Mouse (Mus musculus) heart, embryonic 13.5 days (tissue): ENCODE measurements around the gene Ppfibp2. TPM values are rescaled to one million over a fixed set of nuclear protein-coding genes. Genes with fewer than 3 reads are reported as not detected.

Experiments used
- ATAC-seq: fragments of 200-750 bp; cut with Nextera tagmentation; 2 replicates; pipeline ENCODE4 v1.8.0; 2017; ENCODE audit warnings: moderate TSS enrichment; ENCODE audit not compliant: insufficient number of reproducible peaks, low FRiP score, low TSS enrichment; ENCODE audit errors: extremely low read depth
- H3K27ac ChIP-seq: fragments of 300-500 bp; sonication (generic); replicated peaks from 2 replicates; pipeline ENCODE4 v1.5.1; 2015; ENCODE audit warnings: moderate library complexity, mild to moderate bottlenecking, inconsistent platforms
- H3K27me3 ChIP-seq: fragments of 300-500 bp; sonication (generic); replicated peaks from 2 replicates; pipeline ENCODE4 v1.6.1; 2015; ENCODE audit warnings: mild to moderate bottlenecking, inconsistent platforms
- H3K36me3 ChIP-seq: fragments of 300-500 bp; sonication (generic); 2 replicates; pipeline ENCODE4 v1.6.1; 2015; ENCODE audit warnings: mild to moderate bottlenecking, inconsistent platforms
- H3K4me1 ChIP-seq: fragments of 300-500 bp; sonication (generic); 2 replicates; pipeline ENCODE4 v1.6.1; 2015; ENCODE audit warnings: inconsistent platforms
- H3K4me2 ChIP-seq: fragments of 300-500 bp; sonication (generic); 2 replicates; pipeline ENCODE4 v1.6.1; 2015; ENCODE audit warnings: inconsistent platforms, mild to moderate bottlenecking, moderate library complexity
- H3K4me3 ChIP-seq: fragments of 300-500 bp; sonication (generic); 2 replicates; pipeline ENCODE4 v1.5.1; 2015; ENCODE audit warnings: moderate library complexity, mild to moderate bottlenecking, inconsistent platforms
- H3K9ac ChIP-seq: fragments of 300-500 bp; sonication (generic); 2 replicates; pipeline ENCODE4 v1.6.1; 2015; ENCODE audit warnings: inconsistent platforms, mild to moderate bottlenecking, moderate library complexity
- H3K9me3 ChIP-seq: fragments of 300-500 bp; sonication (generic); 2 replicates; pipeline ENCODE4 v1.6.1; 2016; ENCODE audit warnings: inconsistent platforms
- WGBS: fragments of 180-500 bp; shearing (Covaris S2); methylation state at CpG from one replicate; pipeline ENCODE4 v1.1.7; 2015; ENCODE audit warnings: mixed read lengths; 5-methylcytosine and 5-hydroxymethylcytosine counted together
- polyA plus RNA-seq: library from polyadenylated mRNA; unstranded; fragments of >200 nt; fragmentation: Nextera tagmentation; extraction: Ambion mirVana; gene quantifications from 2 replicates; pipeline ENCODE4 v1.2.1, GENCODE M21; 2015

Gene Ppfibp2
- polyA plus RNA-seq, 1 experiment from 2014 or later: 5.5 TPM

DNA sequence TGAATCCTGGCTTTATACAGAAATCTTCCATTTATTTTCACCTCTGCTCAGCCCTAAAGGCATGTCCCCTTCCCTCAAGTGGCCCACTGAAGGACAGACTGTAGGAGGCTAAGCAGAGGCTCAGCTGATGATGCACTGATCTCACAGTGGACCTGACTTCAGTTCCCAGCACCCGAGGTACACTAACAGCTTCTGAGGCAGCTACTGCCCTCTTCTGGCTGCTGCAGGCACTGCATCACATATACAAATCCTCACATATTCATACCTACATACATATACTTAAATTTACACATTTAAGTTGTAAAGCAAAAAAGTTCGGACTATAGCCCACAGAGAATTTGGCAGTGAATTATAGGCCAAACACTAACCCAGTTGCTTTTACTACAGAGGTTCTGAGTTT lies 50.0 kb downstream of the Ppfibp2 start:
- Histone ChIP-seq H3K9ac (no peak overlapping the region), H3K4me2 (no peak overlapping the region), H3K36me3 (no peaks in the 10 kb centered on the region), H3K4me3 (no peak overlapping the region), H3K9me3 (peaks cover 3% of the 10 kb centered on the region), H3K27me3 (no peaks in the 10 kb centered on the region), H3K27ac (no peak overlapping the region), H3K4me1 (0 out of 2 replicates have a peak, but pooled peaks cover 3% of the 10 kb centered on the region)
- ATAC-seq: no peak
- WGBS: 87% methylated on average over 2 of the region's 2 CpGs

DNA sequence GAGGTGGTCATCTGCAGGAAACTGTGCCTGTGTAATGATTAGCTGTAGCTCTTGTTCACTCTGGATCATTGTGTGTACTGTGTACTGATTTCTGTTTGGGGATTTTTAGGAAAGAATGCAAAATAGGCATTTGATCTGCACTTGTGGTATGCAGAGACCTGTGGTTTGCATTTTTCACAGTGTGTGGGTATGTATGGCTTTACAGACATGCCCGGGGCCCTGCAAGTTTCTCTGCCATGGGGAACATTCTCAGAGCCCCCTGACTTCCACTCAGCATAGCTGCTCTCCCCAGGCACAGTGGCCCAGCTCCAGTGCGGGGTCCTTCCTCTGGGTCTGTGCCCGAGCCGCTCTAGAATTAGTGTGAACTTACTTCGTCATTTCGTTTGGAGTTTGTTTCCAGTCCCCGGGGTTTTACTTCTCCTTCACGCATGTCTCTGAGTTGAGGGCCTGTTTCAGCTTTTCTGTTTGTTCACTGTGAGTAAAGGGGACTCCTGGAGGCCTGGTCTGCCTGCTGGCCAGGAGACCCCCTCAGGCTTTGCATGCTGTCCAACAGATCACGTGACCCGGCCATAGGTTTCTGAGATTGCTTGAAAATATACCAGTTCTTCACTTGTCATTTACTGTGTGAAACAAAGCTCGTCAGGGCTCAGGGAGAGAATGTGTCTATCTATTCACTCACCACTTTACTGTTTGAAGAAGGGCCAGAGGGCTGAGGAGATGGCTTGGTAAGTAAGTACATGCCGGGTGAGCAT lies 54.1 kb downstream of the Ppfibp2 start:
- no peak overlapping the region for H3K27ac ChIP-seq
- ATAC-seq: no peak
- no peaks in the 10 kb centered on the region for H3K27me3 ChIP-seq
- no peak overlapping the region for H3K9ac ChIP-seq
- H3K4me3 ChIP-seq: no peak overlapping the region
- H3K4me1 ChIP-seq: no peaks in the 10 kb centered on the region
- peaks cover 3% of the 10 kb centered on the region for H3K9me3 ChIP-seq
- H3K4me2 ChIP-seq: no peak overlapping the region
- no peaks in the 10 kb centered on the region for H3K36me3 ChIP-seq
- 75% methylated on average over 12 of the region's 12 CpGs for WGBS

DNA sequence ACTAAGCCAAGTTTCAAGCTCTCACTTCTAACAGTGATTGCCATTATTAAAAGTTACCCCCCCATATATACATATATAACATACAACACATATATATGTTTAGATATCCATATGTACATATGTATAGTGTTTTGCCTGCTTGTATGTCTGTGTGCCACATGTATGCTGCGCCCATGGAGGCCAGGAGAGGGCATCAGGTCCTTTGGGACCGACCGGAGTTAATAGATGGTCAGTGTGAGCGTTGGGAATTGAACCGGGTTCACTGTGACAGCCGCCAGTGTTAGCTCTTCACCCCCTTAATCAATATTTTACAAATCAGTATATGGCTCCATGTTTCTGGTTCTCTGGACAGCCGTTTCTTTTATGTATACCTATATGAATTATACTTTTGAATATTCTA lies 55.0 kb downstream of the Ppfibp2 start:
- 75% methylated on average over 7 of the region's 7 CpGs for WGBS
- no peak overlapping the region for H3K9ac ChIP-seq
- H3K36me3 ChIP-seq: no peaks in the 10 kb centered on the region
- H3K4me1 ChIP-seq: no peaks in the 10 kb centered on the region
- no peak overlapping the region for H3K4me3 ChIP-seq
- no peak overlapping the region for H3K27ac ChIP-seq
- no peak for ATAC-seq
- H3K27me3 ChIP-seq: no peaks in the 10 kb centered on the region
- no peak overlapping the region for H3K4me2 ChIP-seq
- peaks cover under 1% of the 10 kb centered on the region for H3K9me3 ChIP-seq

DNA sequence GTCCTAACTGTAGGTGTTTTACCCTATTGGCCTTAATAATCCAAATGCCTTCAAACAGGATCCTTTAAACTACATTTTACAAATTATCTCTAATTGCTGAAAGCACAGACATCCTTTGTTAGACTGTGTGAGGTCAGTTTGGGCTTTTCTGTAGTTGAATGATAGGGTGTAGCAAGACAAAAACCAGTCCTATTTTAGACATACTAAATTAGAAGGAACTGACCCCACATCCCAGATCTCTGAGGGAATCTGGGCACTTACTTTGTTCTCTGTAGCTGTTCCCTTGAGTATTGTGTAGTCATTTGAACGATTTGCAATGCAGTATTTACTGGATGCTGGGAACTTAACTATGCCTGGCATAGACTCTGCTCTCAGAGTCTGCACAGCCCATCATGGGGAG lies 56.8 kb downstream of the Ppfibp2 start:
- H3K27me3 ChIP-seq: no peaks in the 10 kb centered on the region
- no peaks in the 10 kb centered on the region for H3K4me1 ChIP-seq
- no peaks in the 10 kb centered on the region for H3K36me3 ChIP-seq
- no peak overlapping the region for H3K9ac ChIP-seq
- ATAC-seq: no peak
- H3K9me3 ChIP-seq: no peaks in the 10 kb centered on the region
- no peak overlapping the region for H3K4me3 ChIP-seq
- H3K4me2 ChIP-seq: no peak overlapping the region
- 41% methylated on average over 1 of the region's 1 CpGs for WGBS
- H3K27ac ChIP-seq: no peak overlapping the region

DNA sequence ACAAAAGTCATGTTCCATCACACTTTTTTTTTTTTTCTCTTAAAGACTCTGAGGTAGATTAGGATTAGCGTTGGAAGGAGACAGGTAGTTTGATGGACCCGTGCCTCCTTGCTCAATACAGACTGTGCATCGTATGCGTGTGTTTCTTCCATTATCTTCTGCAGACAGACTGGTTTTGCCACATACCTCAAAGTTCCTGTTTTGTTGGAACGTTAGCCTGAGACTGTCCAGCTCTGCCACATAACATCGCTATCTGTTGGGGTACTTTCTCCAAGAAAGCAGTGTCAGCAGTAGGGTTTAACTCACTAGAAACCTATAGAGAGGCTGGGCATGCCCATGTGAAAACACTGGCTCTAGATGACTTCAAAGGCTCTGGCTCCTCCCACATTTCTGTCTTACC lies 61.4 kb downstream of the Ppfibp2 start:
- Histone ChIP-seq H3K36me3 (no peaks in the 10 kb centered on the region), H3K9me3 (no peaks in the 10 kb centered on the region), H3K4me3 (no peak overlapping the region), H3K27me3 (no peaks in the 10 kb centered on the region; the same call in 1 of the 2 replicates), H3K9ac (no peak overlapping the region), H3K27ac (no peak overlapping the region), H3K4me2 (no peak overlapping the region), H3K4me1 (peaks cover 1% of the 10 kb centered on the region; the same call in 1 of the 2 replicates)
- WGBS: 72% methylated on average over 6 of the region's 6 CpGs
- ATAC-seq: no peak

DNA sequence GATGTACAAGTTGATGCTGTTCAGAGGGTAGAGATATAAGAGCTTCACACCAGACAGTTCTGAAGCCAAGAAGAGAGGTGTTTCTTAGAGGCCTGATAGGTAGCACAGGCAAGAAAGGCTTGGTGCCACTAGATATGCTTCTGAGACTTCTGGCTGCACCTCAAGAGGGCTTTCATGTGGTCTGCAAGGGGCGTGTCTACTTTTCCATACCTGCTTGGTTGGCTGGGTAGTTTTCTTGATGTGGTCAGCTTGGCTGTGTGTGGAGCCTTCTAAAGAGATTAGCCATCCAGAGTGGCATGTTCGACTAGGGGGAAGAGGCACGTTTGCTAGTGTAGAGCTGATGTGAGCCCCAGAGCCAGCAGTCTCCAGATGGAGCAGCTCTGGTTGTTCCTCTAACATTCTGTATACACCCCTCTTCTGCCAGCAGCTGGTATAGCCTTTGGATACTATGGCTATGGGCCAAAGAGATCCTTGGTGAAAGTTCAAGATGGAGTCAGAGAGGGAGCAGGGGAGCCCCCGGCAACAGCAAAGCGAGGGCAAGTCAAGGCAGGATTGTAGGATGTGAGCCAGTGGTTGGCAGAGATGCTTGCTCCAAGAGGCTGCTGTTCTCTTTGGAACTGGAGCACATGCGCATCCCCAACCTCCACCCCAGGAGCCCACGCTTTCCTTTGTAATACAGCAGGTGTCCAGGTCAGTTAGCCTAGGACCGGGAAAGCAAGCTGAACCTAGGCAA lies 64.3 kb downstream of the Ppfibp2 start:
- H3K9ac ChIP-seq: no peak overlapping the region

DNA sequence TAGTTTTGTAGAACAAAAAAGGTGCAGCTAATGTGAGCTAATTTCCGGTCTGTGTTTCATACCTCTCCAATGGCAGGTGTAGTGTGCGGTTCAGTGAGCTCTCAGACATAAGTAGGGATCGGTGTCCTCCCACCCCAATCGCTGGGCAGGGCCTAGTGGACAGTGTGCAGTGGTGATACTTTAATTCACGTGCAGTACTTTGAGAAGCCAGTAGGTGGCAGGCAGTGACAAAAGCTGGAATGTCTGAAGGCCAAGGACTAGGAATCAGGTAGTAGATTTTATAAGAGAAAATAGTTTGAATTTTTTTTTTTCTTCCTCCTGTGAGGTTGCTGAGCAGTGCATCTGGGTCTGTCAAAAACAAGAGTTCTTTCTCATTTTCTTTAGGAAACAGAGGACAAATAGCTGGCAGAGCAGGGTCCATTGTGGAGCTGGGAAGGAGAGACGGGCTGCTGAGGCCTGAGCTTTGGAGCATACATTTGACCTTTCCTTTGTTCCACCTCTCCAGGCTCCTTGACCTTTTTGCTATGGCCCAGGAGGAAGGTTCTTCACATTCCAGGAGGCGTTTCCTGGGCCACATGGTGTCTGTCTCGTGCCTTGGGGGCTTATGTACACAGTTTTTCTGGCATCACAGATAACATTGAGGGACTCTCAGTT lies 66.3 kb downstream of the Ppfibp2 start:
- H3K27ac ChIP-seq: no peak overlapping the region
- H3K36me3 ChIP-seq: no peaks in the 10 kb centered on the region
- no peak overlapping the region for H3K4me3 ChIP-seq
- peaks cover 37% of the 10 kb centered on the region for H3K4me1 ChIP-seq
- no peak overlapping the region for H3K9ac ChIP-seq
- H3K9me3 ChIP-seq: no peaks in the 10 kb centered on the region
- no peak for ATAC-seq
- 19% methylated on average over 8 of the region's 8 CpGs for WGBS
- no peak overlapping the region for H3K4me2 ChIP-seq
- H3K27me3 ChIP-seq: no peaks in the 10 kb centered on the region; the same call in 1 of the 2 replicates

More for the DNA sequence above, 64.3 kb downstream of the Ppfibp2 start:
- no peaks in the 10 kb centered on the region for H3K36me3 ChIP-seq
- H3K4me2 ChIP-seq: no peak overlapping the region
- H3K4me3 ChIP-seq: no peak overlapping the region
- H3K27me3 ChIP-seq: no peaks in the 10 kb centered on the region; the same call in 1 of the 2 replicates
- H3K4me1 ChIP-seq: peaks cover 18% of the 10 kb centered on the region
- no peaks in the 10 kb centered on the region for H3K9me3 ChIP-seq
- H3K27ac ChIP-seq: no peak overlapping the region
- no peak for ATAC-seq
- WGBS: 68% methylated on average over 8 of the region's 8 CpGs

DNA sequence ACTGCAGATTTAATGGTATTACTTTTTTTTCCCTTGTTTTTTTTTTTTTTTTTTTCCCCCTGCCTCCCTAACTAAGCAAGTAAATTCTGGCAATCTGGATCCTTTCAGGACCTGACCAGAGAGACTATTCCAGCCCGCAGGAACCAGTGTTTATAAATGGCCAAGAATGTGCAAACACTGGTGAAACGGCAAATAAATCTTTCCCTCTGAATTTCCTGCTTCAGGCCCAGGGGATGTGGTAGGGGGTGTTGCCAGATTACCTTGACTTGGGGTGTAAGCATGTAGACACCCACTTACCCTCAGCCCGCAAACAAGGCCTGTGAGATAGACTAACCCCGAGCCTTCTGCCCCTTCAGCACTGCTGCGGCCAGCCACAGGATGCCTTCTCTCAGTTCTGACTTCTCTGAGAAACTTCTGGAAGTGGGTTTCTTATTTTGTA lies 66.9 kb downstream of the Ppfibp2 start:
- H3K27ac ChIP-seq: no peak overlapping the region
- H3K4me3 ChIP-seq: no peak overlapping the region
- no peaks in the 10 kb centered on the region for H3K36me3 ChIP-seq
- no peak overlapping the region for H3K4me2 ChIP-seq
- H3K4me1 ChIP-seq: peaks cover 43% of the 10 kb centered on the region
- WGBS: 72% methylated on average over 5 of the region's 5 CpGs
- 0 out of 2 replicates have a peak overlapping the region, but pooled peaks have one; percentile 47 for H3K9ac ChIP-seq
- no peaks in the 10 kb centered on the region; the same call in 1 of the 2 replicates for H3K27me3 ChIP-seq
- H3K9me3 ChIP-seq: no peaks in the 10 kb centered on the region
- no peak for ATAC-seq

DNA sequence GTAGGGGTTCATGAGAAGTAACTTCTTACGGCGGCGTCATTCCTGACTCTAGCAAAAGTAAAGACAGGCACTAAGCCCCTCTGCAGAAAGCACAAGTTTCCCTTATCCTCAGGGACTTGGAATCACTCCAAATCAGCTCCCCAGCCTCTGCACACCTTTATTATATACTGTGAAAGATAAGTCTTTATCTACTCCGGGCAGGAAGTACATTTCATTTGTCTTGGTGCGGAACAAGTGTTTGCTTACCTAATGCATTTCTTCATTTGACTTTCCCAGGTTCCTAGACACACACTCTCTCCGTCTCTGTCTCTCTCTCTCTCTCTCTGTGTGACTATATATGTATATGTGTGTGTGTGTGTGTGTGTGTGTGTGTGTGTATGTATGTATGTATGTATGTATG lies 68.6 kb downstream of the Ppfibp2 start:
- 72% methylated on average over 6 of the region's 6 CpGs for WGBS
- no peak overlapping the region for H3K4me3 ChIP-seq
- peaks cover 49% of the 10 kb centered on the region for H3K4me1 ChIP-seq
- H3K27me3 ChIP-seq: no peaks in the 10 kb centered on the region; the same call in 1 of the 2 replicates
- no peak overlapping the region for H3K4me2 ChIP-seq
- no peak for ATAC-seq
- H3K36me3 ChIP-seq: no peaks in the 10 kb centered on the region
- H3K27ac ChIP-seq: 0 out of 2 replicates have a peak overlapping the region, but pooled peaks have one; percentile 92
- no peaks in the 10 kb centered on the region for H3K9me3 ChIP-seq
- 0 out of 2 replicates have a peak overlapping the region, but pooled peaks have one; percentile 45 for H3K9ac ChIP-seq

DNA sequence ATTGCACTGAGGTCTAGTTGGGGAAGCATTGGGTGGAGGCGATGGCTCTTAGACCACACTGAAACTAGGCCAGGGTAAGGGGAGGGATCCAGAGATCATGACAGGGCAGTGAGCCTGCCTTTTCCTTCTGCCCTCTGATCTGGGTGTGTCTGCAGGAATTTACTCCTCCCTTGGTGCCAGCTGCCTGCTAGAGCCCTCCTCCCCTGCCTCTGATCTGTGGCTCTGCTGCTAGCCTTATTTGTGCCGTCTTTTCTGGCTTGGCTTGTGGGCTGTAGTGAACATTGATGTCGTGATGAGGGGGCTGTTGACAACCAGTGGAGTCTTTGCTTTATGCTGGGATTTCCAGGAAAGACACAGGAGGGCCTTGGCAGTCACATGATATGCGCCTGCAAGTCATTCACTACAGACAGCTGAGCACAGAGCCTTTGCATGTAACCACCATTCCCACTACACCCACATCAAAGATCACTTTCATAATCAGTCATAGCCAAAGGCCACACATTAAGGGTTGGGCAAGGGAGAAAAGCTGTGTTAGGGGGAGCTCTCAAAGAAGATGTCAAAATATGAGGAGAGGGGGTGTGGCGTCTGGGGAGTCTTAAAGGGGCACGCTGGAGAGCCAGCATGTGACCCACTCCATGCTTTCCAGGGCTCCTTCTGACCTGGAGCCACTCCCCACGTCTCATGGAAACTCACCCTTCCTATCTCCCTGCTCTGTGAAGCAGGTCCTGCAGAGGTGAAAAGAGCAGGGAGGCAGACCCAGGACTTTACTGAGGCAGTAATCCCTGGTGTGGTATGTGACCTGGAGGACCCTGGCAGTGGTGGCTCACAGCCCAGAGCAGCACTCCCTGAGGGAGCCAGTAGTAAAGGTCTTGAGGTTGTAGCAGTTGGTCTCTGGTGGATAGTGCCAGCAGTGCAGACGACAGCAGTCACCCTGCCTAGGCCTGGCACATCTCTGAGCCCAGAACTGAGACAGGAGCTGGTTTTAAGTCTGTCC lies 69.4 kb downstream of the Ppfibp2 start:
- Histone ChIP-seq H3K36me3 (no peaks in the 10 kb centered on the region), H3K9ac (peak overlapping the region; percentile 83), H3K4me1 (peaks cover 49% of the 10 kb centered on the region), H3K4me2 (peak overlapping the region; percentile 75), H3K9me3 (no peaks in the 10 kb centered on the region), H3K27ac (peak overlapping the region; percentile 92), H3K4me3 (no peak overlapping the region), H3K27me3 (no peaks in the 10 kb centered on the region; the same call in 1 of the 2 replicates)
- ATAC-seq: peak; percentile 12; the same call in 1 of the 2 replicates
- 25% methylated on average over 8 of the region's 8 CpGs for WGBS
